Mouse (Mus musculus): ENCODE data around the gene Rell1.

DNA sequence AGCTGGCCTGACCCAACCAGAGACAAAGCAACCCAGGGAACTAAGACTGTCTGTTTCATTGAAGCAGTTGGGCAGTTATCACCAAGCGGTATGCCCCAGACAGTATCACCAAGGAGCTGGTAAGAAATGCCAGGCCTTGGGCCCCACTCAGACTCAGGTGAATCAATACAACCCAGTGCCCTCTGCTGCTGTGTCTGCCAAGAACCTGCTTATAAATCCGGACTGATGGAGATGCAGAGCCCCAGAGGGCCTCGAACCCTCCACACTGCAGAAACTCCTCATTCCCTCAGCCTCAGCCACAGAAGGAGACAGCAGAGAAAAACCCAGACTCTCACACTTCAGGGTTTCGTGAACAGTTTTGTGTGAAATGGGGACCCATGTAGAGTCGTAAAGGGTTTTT is 82.4 kb downstream of the Rell1 start:
- no peak for TF ChIP-seq ZC3H11A (IDR thresholded peaks at IDR 0.05; ENCODE audit: borderline replicate concordance, low read depth, low read length)
- TF ChIP-seq MAFK (IDR thresholded peaks at IDR 0.05; ENCODE audit: insufficient read depth, low read depth, low read length): no peak
- TF ChIP-seq CHD2 (IDR thresholded peaks at IDR 0.05; ENCODE audit: low read depth, low read length): no peak
